Mouse (Mus musculus) brain, embryonic 14.5 days (tissue): ENCODE data around the gene Gm45808. TPM values are rescaled to one million over a fixed set of nuclear protein-coding genes. Genes with fewer than 3 reads are reported as not detected.
"Not testable (repeated sequence)": the region's sequence is repeated elsewhere in the genome, so short reads cannot be mapped to it uniquely, and the experiment has no call there.

Source experiments
- DNase-seq: peaks from one replicate; pipeline ENCODE4 v3.0.0-alpha.2; 2011; ENCODE audit warnings: low read depth
- CTCF ChIP-seq: fragments of 200-500 bp; IDR thresholded peaks from 2 replicates; pipeline ENCODE4 v1.5.1; 2012; ENCODE audit warnings: inconsistent platforms, mild to moderate bottlenecking, moderate library complexity, borderline replicate concordance; ENCODE audit not compliant: insufficient read depth, insufficient read length; ENCODE audit errors: extremely low read depth
- POLR2A ChIP-seq: fragments of 200-500 bp; IDR thresholded peaks from 2 replicates; pipeline ENCODE4 v1.6.1; 2012; ENCODE audit warnings: mild to moderate bottlenecking, inconsistent platforms, borderline replicate concordance; ENCODE audit not compliant: poor library complexity, insufficient read depth, insufficient read length, severe bottlenecking; ENCODE audit errors: extremely low read depth
- polyA plus RNA-seq: library from polyadenylated mRNA; depleted of rRNA; stranded (reverse); fragments of >200 nt; gene quantifications from 2 replicates; pipeline ENCODE4 v1.2.3, GENCODE M21; 2012; rRNA removed

Gene Gm45808
- 0.30 TPM in 1 of 2 replicates, not detected in the other for polyA plus RNA-seq

- TF ChIP-seq CTCF, result no peak
- no peak for TF ChIP-seq POLR2A
- DNase-seq, result peak; percentile 7
Measured at GRCm38 (mm10) chr7:45486761-45487415, at the start of gene Gm45808. Gm45808 (minus strand) TSS chr7:45486811.

- TF ChIP-seq CTCF (no peak), POLR2A (no peak)
Measured at GRCm38 (mm10) chr7:45535676-45536075, 49.1 kb upstream of the Gm45808 start.

GRCm38 (mm10) chr7:45530643-45531042 is 44.0 kb upstream of the Gm45808 start:
- TF ChIP-seq POLR2A (no peak), CTCF (no peak)
- DNase-seq, result peak; percentile 21

More at GRCm38 (mm10) chr7:45535676-45536075, 49.1 kb upstream of the Gm45808 start:
- no peak for DNase-seq

GRCm38 (mm10) chr7:45529461-45529860 is 42.9 kb upstream of the Gm45808 start:
- DNase-seq, result no peak
- TF ChIP-seq CTCF (no peak), POLR2A (no peak)

- DNase-seq, result not testable (repeated sequence)
Measured at GRCm38 (mm10) chr7:45527169-45527568, 40.6 kb upstream of the Gm45808 start.

GRCm38 (mm10) chr7:45526474-45527120 is 40.0 kb upstream of the Gm45808 start:
- no peak for DNase-seq
- TF ChIP-seq POLR2A, result no peak
- TF ChIP-seq CTCF, result no peak

GRCm38 (mm10) chr7:45525809-45526473 is 39.3 kb upstream of the Gm45808 start, which contains the start of the genes Ppp1r15a and Plekha4:
Ppp1r15a (minus strand) TSS chr7:45526268.
Plekha4 (plus strand) TSS chr7:45526330.
- TF ChIP-seq POLR2A (peak; percentile 49; the same call in 1 of the 2 replicates), CTCF (no peak)
- peak; percentile 96 for DNase-seq

- peak; percentile 37 for DNase-seq
Measured at GRCm38 (mm10) chr7:45524841-45525621, 38.4 kb upstream of the Gm45808 start.

GRCm38 (mm10) chr7:45523678-45524170 is 37.1 kb upstream of the Gm45808 start:
- TF ChIP-seq POLR2A (no peak), CTCF (no peak)
- no peak for DNase-seq

More at GRCm38 (mm10) chr7:45524841-45525621, 38.4 kb upstream of the Gm45808 start:
- TF ChIP-seq CTCF (no peak), POLR2A (no peak)

- DNase-seq, result no peak
- TF ChIP-seq CTCF (no peak), POLR2A (no peak)
Measured at GRCm38 (mm10) chr7:45522957-45523676, 36.5 kb upstream of the Gm45808 start.
